Comparison of ENCODE assay signal across 14 mouse cellular contexts in genomic region chr8:109666616-109667015, GRCm38 (mm10). TPM values are rescaled to one million over a fixed set of nuclear protein-coding genes. Genes with fewer than 3 reads are reported as not detected.
"Had no signal": no experiment of that assay in that cellular context is flagged by ENCODE, and none has a peak within 500 bp of the region (broad histone marks: within the 10 kb centered on the region; RNA-seq: fewer than 3 reads in every experiment).

No protein-coding gene starts in this region.

- DNase-seq: gastrocnemius, adult 2 months; gastrocnemius, postnatal 10 days; gastrocnemius, postnatal 25 days; heart, adult 18-20 months; heart, postnatal 10 days; heart, postnatal 4 days; kidney, adult 18-20 months; kidney, adult 8-10 months; kidney, postnatal 14 days; kidney, postnatal 36 days; left cerebral cortex, postnatal 4 days had no signal

RNA-seq across cellular contexts. Expression of gene Pkd1l3, which starts 52.3 kb away (rescaled TPM):
- total RNA-seq: gastrocnemius, postnatal 25 days; gastrocnemius, postnatal 4 days; heart, postnatal 25 days; heart, postnatal 4 days; liver, adult 2 months had no signal
